Mouse (Mus musculus): ENCODE measurements around the gene Phf21a. TPM values are rescaled to one million over a fixed set of nuclear protein-coding genes. Genes with fewer than 3 reads are reported as not detected.
"Not testable (repeated sequence)": the region's sequence is repeated elsewhere in the genome, so short reads cannot be mapped to it uniquely, and the experiment has no call there.

The Phf21a gene
- polyA plus RNA-seq, 1 experiment from 2014 or later, result 7.3 TPM

- no peak overlapping the region for H3K27ac ChIP-seq (replicated peaks)
- H3K4me3 ChIP-seq (ENCODE audit: low read depth, low read length), result peak overlapping the region; percentile 17
- WGBS, result 4% methylated on average over 11 of the region's 11 CpGs
- H3K9ac ChIP-seq (ENCODE audit: low read length), result no peak overlapping the region
- peak overlapping the region; percentile 53 for H3K4me2 ChIP-seq (replicated peaks; ENCODE audit: low read depth)
- H3K27me3 ChIP-seq (ENCODE audit: control insufficient read depth, insufficient read depth, low read length), result no peaks in the 10 kb centered on the region
- H3K4me1 ChIP-seq (replicated peaks; ENCODE audit: control insufficient read depth, insufficient read depth), result no peaks in the 10 kb centered on the region
- ATAC-seq (ENCODE audit: low FRiP score, low TSS enrichment) (peak; percentile 12; the same call in 1 of the 2 replicates), DNase-seq (ENCODE audit: low spot score) (no peak)
- H3K9me3 ChIP-seq (ENCODE audit: control insufficient read depth, low read length), result no peaks in the 10 kb centered on the region
- H3K36me3 ChIP-seq (ENCODE audit: control insufficient read depth, insufficient read depth, low read length), result no peaks in the 10 kb centered on the region
- peak; percentile 32 for TF ChIP-seq CTCF (IDR thresholded peaks at IDR 0.05; ENCODE audit: low read depth)
- no peak for TF ChIP-seq EP300 (optimal IDR thresholded peaks at IDR 0.05)
Measured at GRCm38 (mm10) chr2:92141073-92141472, 48.2 kb downstream of the Phf21a start.

GRCm38 (mm10) chr2:92143932-92144331 is 51.0 kb downstream of the Phf21a start:
- no peak overlapping the region for H3K4me3 ChIP-seq (ENCODE audit: low read depth, low read length)
- no peaks in the 10 kb centered on the region for H3K9me3 ChIP-seq (ENCODE audit: control insufficient read depth, low read length)
- no peaks in the 10 kb centered on the region for H3K4me1 ChIP-seq (replicated peaks; ENCODE audit: control insufficient read depth, insufficient read depth)
- no peak overlapping the region for H3K9ac ChIP-seq (ENCODE audit: low read length)
- no peak for TF ChIP-seq CTCF (IDR thresholded peaks at IDR 0.05; ENCODE audit: low read depth)
- no peak for TF ChIP-seq EP300 (optimal IDR thresholded peaks at IDR 0.05)
- ATAC-seq (ENCODE audit: low FRiP score, low TSS enrichment), result no peak
- H3K27me3 ChIP-seq (ENCODE audit: control insufficient read depth, insufficient read depth, low read length), result no peaks in the 10 kb centered on the region
- no peak for DNase-seq (ENCODE audit: low spot score)
- no peak overlapping the region for H3K4me2 ChIP-seq (replicated peaks; ENCODE audit: low read depth)
- 52% methylated on average over 5 of the region's 5 CpGs for whole genome bisulfite sequencing
- H3K27ac ChIP-seq (replicated peaks), result no peak overlapping the region
- no peaks in the 10 kb centered on the region for H3K36me3 ChIP-seq (ENCODE audit: control insufficient read depth, insufficient read depth, low read length)

GRCm38 (mm10) chr2:92147925-92148750 is 55.2 kb downstream of the Phf21a start:
- H3K9ac ChIP-seq (ENCODE audit: low read length); H3K36me3 ChIP-seq (ENCODE audit: control insufficient read depth, insufficient read depth, low read length); DNase-seq (ENCODE audit: low spot score); H3K4me1 ChIP-seq (replicated peaks; ENCODE audit: control insufficient read depth, insufficient read depth); ATAC-seq (ENCODE audit: low FRiP score, low TSS enrichment); H3K4me2 ChIP-seq (replicated peaks; ENCODE audit: low read depth); H3K27me3 ChIP-seq (ENCODE audit: control insufficient read depth, insufficient read depth, low read length); H3K27ac ChIP-seq (replicated peaks); H3K4me3 ChIP-seq (ENCODE audit: low read depth, low read length); H3K9me3 ChIP-seq (ENCODE audit: control insufficient read depth, low read length): not testable (repeated sequence)
- WGBS, result 82% methylated on average over 5 of the region's 5 CpGs

GRCm38 (mm10) chr2:92164291-92164690 is 71.4 kb downstream of the Phf21a start:
- no peak overlapping the region for H3K4me2 ChIP-seq (replicated peaks; ENCODE audit: low read depth)
- H3K4me3 ChIP-seq (ENCODE audit: low read depth, low read length), result no peak overlapping the region
- 55% methylated on average over 10 of the region's 10 CpGs for WGBS
- H3K36me3 ChIP-seq (ENCODE audit: control insufficient read depth, insufficient read depth, low read length), result no peaks in the 10 kb centered on the region
- TF ChIP-seq CTCF (IDR thresholded peaks at IDR 0.05; ENCODE audit: low read depth) (no peak), EP300 (optimal IDR thresholded peaks at IDR 0.05) (no peak)
- H3K27ac ChIP-seq (replicated peaks), result no peak overlapping the region
- no peak for ATAC-seq (ENCODE audit: low FRiP score, low TSS enrichment)
- no peaks in the 10 kb centered on the region for H3K9me3 ChIP-seq (ENCODE audit: control insufficient read depth, low read length)
- H3K27me3 ChIP-seq (ENCODE audit: control insufficient read depth, insufficient read depth, low read length), result no peaks in the 10 kb centered on the region
- no peak overlapping the region for H3K9ac ChIP-seq (ENCODE audit: low read length)
- DNase-seq (ENCODE audit: low spot score), result no peak
- H3K4me1 ChIP-seq (replicated peaks; ENCODE audit: control insufficient read depth, insufficient read depth), result no peaks in the 10 kb centered on the region

- H3K9ac ChIP-seq (ENCODE audit: low read length), result no peak overlapping the region
- whole genome bisulfite sequencing, result 43% methylated on average over 7 of the region's 7 CpGs
- no peaks in the 10 kb centered on the region for H3K9me3 ChIP-seq (ENCODE audit: control insufficient read depth, low read length)
- TF ChIP-seq EP300 (optimal IDR thresholded peaks at IDR 0.05), result no peak
- no peak overlapping the region for H3K4me2 ChIP-seq (replicated peaks; ENCODE audit: low read depth)
- no peak for DNase-seq (ENCODE audit: low spot score)
- no peaks in the 10 kb centered on the region for H3K27me3 ChIP-seq (ENCODE audit: control insufficient read depth, insufficient read depth, low read length)
- no peak overlapping the region for H3K4me3 ChIP-seq (ENCODE audit: low read depth, low read length)
- no peak overlapping the region for H3K27ac ChIP-seq (replicated peaks)
- H3K4me1 ChIP-seq (replicated peaks; ENCODE audit: control insufficient read depth, insufficient read depth), result no peaks in the 10 kb centered on the region
- no peaks in the 10 kb centered on the region for H3K36me3 ChIP-seq (ENCODE audit: control insufficient read depth, insufficient read depth, low read length)
- ATAC-seq (ENCODE audit: low FRiP score, low TSS enrichment), result no peak
Measured at GRCm38 (mm10) chr2:92166950-92167349, 74.0 kb downstream of the Phf21a start.

GRCm38 (mm10) chr2:92171046-92171643 is 78.2 kb downstream of the Phf21a start:
- Histone ChIP-seq H3K9ac (ENCODE audit: low read length) (no peak overlapping the region), H3K27ac (replicated peaks) (peak overlapping the region; percentile 70), H3K36me3 (ENCODE audit: control insufficient read depth, insufficient read depth, low read length) (no peaks in the 10 kb centered on the region), H3K4me2 (replicated peaks; ENCODE audit: low read depth) (no peak overlapping the region; the same call in 1 of the 2 replicates), H3K4me1 (replicated peaks; ENCODE audit: control insufficient read depth, insufficient read depth) (no peaks in the 10 kb centered on the region), H3K9me3 (ENCODE audit: control insufficient read depth, low read length) (no peaks in the 10 kb centered on the region), H3K4me3 (ENCODE audit: low read depth, low read length) (no peak overlapping the region), H3K27me3 (ENCODE audit: control insufficient read depth, insufficient read depth, low read length) (no peaks in the 10 kb centered on the region)
- no peak for TF ChIP-seq EP300 (optimal IDR thresholded peaks at IDR 0.05)
- TF ChIP-seq CTCF (IDR thresholded peaks at IDR 0.05; ENCODE audit: low read depth), result no peak; the same call in 1 of the 2 replicates
- DNase-seq (ENCODE audit: low spot score) (peak; percentile 58), ATAC-seq (ENCODE audit: low FRiP score, low TSS enrichment) (peak; percentile 94)
- WGBS, result 31% methylated on average over 8 of the region's 8 CpGs

All from stomach, postnatal 0 days (tissue).